Mouse (Mus musculus) cerebellum, adult 11-12 months (tissue): ENCODE data around the gene Irs1.

ENCODE experiments used
- DNase-seq: peaks from one replicate; pipeline ENCODE4 v3.0.0; 2022

The Irs1 gene

DNA sequence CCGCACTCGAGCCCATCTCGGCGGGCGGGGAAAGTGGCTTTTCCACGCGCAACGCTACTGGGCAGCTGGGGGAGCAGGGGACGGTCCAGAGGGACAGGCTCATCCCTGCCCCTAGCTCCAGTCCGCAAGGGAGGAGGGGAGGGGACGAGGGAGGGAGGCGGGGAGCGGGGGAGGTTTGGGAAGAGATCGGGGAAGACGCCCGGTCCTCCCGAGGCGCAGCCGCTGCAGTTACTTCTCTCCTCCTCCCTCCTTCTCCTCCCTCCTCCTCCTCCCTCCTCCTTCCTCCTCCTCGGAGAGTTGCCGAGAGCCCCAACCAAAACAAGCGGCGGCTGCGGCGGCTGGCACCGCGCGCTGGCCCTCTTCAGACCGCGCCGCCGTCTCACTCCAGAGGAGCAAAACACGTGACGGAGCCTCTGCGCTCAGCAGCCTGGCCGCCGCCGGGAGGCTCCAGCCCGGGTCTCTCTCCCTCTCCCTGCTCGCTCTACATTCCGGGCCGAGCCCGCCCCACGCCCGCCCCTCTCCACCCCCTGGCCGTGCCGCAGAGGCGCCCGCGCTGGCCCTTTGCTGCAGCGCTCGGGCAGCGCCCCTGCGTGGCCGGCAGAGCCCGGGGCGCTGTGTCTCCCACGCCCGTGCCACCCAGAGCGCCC is at the start of gene Irs1:
Gene Irs1 (minus strand): TSS at position 266 of the 647 bp plus-strand sequence.
- DNase-seq = peak; percentile 91

DNA sequence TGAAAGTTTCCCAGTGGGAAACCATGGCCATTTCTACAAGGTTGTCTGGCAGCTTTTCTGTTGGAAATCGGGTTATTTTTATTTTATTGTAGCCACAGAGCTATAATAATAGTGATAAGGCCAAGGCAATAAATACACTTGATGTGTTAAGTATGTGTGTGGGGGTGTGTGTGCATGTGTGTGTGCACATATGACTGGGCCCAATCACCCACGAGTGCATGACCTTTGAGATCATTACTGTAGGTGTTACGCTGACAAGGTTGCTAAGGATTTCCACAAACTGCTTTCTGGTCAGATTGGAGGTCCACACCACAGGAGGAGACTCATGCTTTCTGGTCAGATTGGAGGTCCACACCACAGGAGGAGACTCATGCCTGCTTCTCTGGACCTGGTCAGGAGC is 43.3 kb upstream of the Irs1 start:
- no peak for DNase-seq

DNA sequence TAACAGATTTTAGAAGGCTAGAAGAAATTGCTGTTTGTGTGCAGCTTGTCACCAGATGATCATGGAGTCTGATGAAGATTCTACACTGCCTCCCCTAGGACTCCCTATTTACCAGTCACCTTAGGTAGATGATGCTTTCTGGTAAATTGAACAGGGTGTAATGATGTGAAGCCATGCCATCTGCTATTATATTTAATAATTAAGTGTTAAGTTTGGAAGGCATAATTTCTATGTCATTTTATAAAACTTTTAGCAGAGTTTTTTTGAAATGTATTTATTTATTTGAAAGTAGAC is 38.7 kb upstream of the Irs1 start:
- DNase-seq = no peak

DNA sequence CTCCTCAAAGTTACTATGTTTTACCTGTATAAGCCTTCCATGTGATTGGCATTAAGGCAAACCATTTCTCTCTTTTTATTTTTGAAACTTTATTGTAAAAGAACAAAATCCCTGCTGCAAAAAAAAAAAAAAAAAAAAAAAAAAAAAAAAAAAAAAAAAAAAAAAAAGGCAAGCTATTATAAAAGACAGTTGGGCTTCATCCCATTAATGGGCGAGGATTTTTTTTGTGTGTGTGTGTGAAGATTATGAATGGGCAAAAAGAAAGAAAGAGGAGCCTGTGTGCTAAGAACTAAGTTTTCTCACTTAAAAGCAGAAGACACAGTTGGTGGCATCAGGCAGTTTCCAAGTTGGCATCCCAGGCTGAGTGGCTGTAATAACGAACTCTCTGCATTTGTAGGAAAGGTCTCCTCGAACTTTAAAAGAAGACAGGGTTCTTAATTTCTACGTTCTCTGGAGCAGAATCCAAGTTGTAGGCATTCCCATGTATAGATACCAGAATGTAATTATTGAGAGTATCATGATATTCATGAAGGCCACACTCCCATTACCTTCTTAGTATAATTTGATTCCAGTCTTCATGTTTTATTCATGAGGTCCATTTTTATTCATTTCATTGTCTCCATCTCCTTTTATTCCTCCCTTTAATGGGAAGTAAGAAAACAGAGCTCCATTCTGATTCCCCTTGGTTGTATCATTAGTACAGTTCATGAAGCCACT is 38.2 kb upstream of the Irs1 start:
- DNase-seq = no peak

DNA sequence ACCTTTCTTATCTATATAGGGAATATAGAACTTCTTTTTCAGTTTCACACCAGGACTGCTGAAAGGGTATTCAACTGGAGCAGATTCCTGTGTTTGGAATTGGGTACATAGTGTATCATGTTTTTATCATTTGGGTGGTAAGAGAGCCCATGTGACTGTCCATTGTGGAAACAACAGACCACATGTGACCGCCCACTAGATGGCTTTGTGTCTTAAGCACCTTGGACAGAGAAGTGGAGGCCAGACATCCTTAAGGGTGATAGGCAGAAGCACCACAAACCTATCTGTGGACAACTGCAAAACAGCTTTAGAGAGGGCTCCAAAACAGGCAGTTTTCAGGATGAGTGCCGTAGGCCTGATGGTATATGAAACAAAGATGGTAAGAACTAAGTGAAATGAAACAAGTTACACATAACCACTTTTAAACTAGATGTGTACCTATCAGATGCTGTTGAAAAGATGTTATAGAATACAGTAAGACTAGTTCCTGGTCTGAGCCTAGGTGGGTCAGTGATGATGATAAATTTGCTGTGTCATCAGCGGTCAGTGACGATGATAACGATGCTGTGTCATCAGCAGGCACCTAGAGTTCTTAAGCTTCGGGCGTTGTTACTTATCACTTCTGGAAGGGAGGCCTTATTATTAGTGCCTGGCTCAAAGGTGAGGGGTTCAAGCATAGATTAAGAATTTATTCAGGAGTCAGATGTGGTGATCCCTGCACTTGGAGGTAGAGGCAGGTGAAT is 37.0 kb upstream of the Irs1 start:
- no peak for DNase-seq

DNA sequence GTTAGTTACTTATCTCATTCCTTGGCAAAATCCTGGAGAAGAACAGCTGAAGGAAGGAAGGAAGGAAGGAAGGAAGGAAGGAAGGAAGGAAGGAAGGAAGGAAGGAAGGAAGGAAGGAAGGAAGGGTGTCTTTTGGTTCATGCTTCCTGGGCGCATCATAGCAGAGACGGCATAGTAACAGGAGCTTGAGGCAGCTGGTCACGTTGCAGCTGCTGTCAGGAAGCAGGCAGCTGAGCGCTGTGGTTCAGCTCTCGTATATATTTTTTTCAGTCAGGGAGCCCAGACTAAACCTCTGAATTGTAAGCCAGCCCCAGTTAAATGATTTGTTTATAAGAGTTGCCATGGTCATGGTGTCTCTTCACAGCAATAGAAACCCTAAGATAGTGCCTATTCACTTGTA is 34.9 kb upstream of the Irs1 start:
- DNase-seq = no peak

DNA sequence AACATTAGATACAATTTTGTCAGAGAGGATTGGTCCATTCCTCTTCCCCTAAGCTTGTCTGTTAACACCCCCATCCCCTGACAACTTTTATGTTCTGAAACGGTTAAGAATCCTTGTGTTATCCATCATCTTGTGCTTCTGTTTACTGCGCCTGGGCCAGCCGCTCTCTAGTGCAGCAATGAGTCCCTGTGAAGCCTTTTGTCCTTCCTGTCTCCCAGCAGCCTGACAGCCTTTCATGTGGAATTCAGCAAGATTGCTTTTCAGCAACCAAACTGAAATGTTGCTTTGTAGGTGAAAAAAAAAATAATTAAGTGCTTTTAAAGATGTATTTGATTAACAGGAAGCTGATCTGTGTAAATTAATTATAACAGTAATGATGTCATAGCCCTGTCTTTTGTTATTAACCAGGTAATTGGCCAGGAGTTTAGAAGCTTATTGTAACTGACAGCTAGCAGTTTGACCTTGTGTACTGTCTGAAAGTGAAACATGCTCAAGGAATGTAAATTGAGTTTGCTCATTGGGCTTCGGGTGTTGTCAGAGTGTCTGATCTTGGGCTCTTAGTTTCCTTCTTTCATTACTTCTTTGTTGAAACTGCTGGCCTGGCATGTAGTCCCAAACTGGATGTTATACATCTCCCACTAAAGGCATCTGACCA is 33.0 kb upstream of the Irs1 start:
- no peak for DNase-seq

DNA sequence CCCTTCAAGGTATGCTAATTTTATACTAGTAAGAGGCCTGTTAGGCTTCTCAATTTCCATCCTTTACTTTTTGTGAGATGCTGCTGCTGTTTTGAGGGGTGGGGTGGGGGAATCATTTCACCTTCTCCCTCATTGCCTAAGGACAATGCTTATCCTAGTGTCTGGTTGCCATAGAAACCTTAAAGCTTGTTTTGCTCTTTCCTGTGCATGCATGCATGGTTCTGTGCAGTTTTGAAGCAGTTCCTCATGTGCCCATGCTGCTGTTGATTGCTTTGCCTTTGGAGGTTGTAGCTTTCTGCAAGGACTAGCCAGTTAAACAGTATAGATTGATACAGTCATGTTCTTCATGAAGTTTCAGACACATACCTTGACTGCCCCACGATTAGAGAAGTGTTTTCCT is 30.2 kb upstream of the Irs1 start:
- no peak for DNase-seq

DNA sequence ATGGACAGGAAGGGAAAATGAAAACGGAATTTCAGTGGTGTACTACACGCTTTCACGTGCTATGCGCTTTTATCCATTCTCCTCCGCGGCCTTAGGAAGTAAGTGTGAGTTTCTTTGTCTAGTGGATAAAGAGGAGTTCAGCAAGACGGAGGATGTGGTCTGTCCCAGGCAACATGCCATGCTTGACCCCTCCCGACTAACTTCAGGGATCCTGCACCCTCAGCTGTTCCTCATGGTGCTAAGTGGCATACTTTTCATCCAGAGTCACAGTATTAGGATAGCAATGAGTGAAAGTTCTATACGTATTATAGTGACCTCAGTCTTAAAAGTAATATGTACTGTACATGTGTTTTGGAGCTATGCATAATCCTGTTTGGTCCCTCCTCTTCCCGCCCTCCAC is 29.6 kb upstream of the Irs1 start:
- no peak for DNase-seq

DNA sequence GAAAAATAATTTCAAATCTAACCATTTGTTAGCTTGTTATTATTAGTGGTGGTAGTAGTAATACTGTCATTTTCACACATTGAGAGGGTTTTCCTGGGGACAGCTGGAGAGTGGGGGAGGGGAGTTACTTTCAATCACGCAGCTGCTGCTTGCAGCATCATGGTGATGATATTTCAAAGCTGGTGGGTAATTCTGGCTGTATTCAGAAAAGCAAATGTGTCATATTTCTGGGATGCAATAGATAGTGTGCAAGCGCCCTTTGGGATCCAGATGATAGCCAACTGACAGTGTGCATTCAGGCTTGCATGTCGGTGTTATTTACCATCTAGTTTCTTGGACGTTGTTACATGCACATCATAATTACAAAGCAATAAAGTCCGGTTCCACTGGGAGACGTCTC is 29.2 kb upstream of the Irs1 start:
- DNase-seq = no peak

DNA sequence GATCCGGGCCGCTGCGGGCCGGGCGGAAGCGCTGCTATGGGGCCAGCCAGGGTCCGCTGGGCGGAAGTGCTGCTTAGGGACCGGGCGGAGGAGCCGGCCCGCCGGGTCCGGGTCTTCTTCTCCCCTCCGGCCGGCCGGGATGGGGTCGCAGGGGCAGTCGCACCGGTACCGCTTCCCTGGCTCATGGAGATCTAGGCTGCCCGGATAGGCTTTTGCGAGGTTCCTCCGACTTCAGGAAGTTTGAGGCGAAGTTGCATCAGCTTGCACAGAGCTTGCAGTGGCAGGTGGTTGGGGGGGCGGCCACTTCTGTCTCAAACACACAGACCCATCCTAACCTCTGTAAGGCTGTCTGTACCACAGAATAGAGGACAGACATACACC is 25.5 kb upstream of the Irs1 start:
- no peak for DNase-seq

DNA sequence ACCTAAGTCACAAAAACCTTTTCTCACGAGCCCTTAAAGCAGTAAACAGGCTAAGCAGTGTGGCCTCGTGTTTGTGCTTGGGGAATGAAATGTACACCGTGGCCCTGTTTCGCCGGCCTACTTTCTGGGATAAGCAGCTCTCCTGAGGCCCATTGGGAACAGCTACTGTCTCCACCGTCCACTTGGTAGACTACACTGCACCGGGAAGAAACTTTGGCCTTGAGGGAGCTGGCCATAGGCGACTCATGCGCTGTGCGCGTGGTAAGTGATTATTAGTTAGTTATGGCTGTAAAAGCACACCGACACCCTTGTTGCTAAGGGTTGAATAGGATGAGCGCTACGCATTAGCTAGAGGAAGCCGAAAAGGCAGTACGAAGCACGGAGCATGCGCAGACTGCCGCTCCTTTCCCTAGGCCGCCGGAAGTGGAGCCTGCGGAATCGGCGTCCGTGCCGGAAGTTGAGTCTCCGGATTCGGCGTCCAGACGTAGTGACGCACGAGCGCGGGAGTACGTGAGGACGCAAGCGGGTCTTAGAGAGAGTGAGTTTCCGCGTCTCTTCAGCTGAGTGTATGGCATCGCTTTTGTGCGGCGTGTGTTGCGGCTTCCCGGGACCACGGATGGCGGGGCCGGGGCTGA is 25.0 kb upstream of the Irs1 start, which contains the start of gene Rhbdd1:
Gene Rhbdd1 (plus strand): TSS at position 342 of the 635 bp plus-strand sequence.
- DNase-seq = peak; percentile 97

DNA sequence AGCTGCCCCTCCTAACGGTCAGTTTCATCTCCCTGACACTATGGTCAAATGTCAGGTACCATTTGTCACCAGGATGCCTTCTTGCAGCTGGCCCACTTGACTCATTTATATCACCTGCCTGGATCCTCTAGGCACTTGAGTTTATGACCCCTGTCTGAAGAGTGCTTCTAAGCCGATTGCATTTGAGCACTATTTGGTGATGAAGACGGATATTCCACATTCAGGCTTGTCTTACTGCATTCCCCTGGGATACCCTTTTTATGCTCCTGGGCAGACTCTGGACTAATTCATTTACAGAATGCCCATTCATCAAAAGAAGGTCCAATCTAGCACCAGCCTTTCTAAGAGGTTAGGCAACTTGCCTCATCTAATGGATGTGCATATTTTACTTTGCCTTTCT is 13.3 kb upstream of the Irs1 start:
- no peak for DNase-seq

DNA sequence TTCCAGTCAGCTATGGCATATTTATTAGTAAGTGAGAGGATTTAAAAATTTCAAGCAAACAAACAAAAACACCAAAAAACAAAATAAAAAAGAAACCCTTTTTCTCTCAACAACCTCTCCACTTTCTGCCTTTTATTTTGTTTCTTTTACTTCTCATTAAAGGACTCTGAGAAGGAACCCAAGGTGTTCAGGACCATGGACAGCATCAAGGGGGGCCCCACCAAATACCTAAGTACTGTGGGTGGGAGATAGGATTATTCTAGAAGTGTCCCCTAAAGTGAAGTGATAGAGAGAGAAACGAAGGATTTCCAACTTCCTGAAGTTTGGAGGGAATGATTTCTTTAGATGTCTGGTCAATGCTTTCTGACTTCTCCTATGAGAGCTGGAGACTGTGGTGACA is 7.4 kb upstream of the Irs1 start:
- no peak for DNase-seq

DNA sequence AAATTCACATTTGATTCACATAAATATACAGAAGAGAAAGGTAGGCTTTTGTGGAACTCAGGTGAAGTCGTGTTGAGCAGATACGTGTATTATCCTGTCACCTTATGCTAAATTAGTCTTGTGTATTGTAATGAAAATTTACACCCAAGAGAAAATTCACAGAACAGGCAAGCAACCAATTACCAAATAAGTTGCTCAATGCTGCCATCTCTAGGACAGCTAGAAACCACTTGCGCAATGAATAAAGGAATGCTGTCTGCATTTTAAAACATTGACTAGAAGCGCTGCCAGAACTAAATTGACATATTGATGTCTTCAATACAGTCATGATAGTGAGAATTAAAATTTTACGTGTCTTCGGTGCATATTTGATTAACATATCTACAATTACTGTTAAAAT is 2.9 kb upstream of the Irs1 start:
- no peak for DNase-seq

DNA sequence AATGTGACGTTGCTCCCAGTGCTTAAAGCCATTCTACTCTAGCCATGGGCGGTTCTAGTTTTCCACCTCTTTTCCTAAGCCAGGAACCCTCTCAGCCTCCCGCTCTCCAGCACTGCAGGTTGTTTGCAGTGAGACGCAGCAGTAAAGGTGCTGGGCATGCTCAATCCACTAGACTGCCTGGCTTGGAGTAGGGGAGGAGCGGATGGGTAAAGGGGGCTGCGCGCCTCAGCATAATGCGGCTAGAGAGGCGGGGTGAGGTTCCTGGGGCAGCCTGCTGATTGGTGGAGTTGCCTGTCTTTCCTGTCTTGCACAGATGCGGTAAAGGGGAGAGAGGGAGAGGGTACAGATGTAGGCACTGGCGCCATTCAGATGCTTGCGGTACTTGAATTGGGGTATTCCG is 1.6 kb upstream of the Irs1 start:
- peak; percentile 81 for DNase-seq

DNA sequence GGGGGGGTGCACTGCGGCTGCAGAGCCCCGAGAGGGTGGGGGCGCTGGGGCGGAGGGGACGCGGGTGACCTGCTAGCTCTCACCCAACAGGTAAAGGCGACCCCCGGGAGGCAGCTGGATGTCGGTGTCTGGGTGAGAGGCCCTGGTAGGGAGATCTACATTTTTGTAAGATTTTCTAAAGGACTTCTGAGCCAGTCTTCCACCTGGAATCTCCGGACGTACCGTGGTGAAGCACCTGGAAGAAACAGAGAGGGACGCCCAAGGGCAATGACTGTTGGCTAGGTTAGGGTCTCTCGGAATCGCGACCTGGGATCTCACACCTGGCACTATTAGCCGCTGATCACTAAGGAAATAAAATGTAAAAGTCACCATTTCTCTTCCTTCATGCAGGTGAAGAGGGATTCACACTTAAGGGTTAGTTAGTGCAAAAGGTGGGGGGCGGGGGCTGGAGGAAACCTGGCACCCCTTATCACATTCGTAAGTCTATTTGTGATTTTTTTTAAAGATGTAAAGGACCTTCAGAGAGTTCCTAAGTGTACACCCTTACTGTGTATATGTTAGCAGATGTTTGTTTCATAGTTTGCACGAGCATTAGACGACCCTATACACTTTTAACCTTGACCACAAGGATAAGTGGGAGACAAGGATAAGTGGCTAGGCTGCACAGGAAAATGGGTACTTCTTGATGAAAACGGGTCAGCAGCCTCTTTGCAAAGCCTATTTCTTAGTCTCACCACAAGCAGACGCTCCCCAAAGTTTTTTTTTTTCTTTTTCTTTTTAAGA is 905 bp upstream of the Irs1 start:
- no peak for DNase-seq

DNA sequence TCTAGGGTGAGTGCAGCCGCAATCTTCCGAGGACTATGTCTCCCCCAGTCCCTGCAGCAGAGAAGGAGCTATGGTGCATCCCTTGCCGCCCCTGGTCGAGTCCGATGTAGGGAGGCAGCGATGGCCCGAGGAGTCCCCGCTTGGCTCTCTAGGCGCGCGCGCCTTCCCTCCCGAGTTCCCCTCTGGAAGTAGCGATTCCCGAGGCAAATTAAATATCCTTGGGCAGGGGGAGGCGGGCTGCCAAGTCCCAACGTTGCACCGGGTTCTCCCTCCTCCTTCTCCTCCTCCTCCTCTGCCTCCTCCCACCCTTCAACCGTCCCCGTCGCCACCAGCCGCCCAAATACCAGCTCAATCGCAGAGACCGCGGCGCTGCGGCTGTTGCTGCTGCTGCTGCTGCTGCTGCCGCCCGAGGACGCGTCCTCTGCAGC is 479 bp downstream of the Irs1 start:
- DNase-seq = no peak

DNA sequence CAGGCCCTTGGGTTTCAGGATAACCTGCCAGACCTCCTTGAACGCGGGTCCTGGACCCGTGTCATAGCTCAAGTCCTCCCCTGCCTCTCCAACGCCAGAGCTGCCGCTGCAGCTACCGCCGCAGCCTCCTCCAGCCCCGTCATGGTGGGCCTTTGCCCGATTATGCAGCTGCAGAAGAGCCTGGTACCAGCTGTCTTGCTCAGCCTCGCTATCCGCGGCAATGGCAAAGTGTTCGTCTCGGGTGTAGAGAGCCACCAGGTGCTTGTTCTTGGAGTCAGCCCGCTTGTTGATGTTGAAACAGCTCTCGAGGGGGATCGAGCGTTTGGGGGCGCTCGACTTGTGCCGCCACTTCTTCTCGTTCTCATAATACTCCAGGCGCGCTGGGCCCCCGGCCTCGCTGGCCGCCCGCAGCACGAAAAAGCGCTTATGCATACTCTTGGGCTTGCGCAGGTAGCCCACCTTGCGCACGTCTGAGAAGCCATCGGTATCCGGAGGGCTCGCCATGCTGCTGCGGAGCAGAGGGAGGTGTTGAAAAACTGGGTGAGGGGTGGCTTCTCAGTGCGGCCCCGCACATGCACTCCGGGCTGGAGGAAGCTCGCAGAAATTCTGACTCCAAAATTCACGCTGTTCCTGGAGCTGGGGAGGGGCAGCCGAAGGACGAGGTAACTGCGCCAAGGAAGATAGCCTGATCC is 1.1 kb downstream of the Irs1 start:
- DNase-seq = peak; percentile 74

DNA sequence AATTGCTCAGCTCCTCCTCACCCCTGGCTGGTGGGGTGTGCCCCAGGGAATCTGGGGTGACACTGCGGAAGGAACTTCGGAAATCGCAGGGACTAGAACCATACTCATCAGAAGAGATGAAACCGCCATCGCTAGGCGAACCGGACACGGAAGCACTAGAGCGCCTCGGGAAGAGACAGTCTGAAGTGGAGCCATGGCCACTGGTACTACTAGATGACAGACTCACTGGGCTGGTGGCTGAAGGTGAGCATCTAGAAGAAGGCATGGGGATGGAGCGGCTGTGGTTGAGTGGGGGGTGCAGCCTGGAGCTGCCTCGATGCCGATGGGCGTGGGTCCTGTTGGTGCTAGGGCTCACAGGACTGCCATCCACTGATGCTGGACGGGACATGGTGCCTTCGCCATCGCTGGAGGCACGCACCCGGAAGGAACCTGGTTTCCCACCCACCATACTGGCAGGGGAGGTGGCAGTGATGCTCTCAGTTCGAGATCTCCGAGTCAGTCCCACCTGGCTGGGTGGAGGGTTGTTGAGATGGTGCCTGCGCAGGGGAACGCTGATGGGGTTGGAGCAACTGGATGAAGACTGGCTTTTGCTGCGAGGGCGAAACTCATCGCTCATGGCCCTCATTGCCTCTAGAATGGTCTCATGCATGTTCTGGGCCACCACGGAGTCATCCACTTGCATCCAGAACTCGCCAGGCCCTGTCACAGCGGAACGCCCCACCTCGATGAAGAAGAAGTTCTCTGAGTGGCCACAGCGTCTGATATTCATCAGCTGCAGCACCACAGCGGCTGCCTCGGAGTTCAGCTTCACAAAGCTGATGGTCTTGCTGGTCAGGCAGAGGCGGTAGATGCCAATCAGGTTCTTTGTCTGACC is 1.9 kb downstream of the Irs1 start:
- DNase-seq = peak; percentile 52
